Mouse (Mus musculus): Measurements from ENCODE around the gene Crk.
"Not testable (repeated sequence)": the region's sequence is repeated elsewhere in the genome, so short reads cannot be mapped to it uniquely, and the experiment has no call there.

The Crk gene

GRCm38 (mm10) chr11:75684956-75685355 is 5.9 kb downstream of the Crk start:
- no peak for DNase-seq (ENCODE audit: low spot score)

- no peak for DNase-seq (ENCODE audit: low spot score)
Observed at GRCm38 (mm10) chr11:75687343-75687993, 8.4 kb downstream of the Crk start.

DNA sequence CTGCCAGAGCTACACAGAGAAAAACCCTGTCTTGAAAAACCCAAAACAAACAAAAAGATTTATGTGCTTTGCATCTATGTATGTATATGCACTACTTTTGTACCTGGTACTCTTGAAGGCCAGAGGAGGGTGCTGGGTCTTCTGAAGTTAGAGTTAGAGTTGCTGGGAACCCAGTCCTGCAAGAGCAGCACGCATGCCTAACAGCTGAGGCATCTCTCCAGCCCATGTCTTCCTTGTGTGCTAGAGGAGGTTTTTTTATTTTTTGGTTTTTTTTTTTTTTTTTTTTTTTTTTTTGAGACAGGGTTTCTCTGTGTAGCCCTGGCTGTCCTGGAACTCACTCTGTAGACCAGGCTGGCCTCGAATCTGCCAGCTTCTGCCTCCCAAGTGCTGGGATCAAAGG is 9.1 kb downstream of the Crk start:
- no peak for DNase-seq (ENCODE audit: low spot score)

DNA sequence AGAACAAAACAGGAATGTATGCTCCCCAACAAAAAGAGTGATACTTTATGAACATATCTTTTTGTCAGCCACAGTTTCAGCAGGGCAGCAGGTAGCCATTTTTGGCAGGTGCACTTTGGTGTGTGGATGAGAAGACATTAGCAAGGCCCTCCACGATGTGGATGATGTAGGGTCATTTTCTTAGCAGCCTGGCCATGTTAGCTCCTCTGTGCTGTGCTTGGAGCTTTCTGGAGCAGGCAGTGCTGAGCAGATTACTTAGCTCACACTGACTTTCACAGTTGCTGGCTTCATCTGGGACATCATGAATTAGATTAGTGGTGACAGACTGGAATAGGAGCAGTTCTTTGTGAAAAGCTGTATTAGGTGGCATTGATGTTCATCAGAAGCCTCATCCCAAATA is 10.9 kb downstream of the Crk start:
- no peak for DNase-seq (ENCODE audit: low spot score)

GRCm38 (mm10) chr11:75691047-75691446 is 12.0 kb downstream of the Crk start:
- DNase-seq (ENCODE audit: low spot score), result no peak

- DNase-seq (ENCODE audit: low spot score), result no peak
Observed at GRCm38 (mm10) chr11:75693570-75693969, 14.5 kb downstream of the Crk start.

DNA sequence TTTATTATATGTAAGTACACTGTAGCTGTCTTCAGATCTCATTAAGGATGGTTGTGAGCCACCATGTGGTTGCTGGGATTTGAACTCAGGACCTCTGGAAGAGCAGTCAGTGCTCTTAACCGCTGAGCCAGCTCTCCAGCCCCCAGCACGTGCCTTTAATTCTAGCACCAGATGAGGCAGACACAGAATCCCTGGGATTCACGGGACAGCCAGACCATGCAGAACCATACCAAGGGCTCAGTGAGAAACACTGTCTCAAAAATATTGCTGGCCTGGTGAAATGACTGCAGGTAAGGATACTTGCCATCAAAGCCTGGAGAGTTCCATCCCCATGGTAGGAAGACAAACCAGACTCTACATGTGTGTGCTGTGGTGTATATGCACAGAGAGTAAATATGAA is 18.4 kb downstream of the Crk start:
- not testable (repeated sequence) for DNase-seq (ENCODE audit: low spot score)

- no peak for DNase-seq (ENCODE audit: low spot score)
Observed at GRCm38 (mm10) chr11:75700557-75700956, 21.5 kb downstream of the Crk start.

DNA sequence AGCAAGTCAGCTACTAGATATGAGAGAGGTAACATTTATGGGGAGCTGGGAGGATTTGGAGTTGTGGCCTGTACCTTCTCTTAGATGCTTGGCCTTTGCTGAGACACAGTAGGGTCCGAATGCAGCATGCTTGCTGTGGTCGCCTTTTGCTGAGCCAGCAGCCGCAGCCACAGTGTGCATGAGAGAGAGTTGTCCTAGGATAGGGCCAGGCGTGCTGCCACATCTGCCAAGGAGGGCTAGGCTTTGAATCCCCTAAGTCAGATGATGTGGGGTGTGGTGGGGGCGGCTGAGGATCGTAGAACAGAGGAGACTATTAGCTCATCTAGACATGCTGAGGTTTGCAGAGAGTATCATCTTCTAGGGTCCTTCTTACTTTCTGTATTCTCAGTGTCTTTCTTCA is 23.7 kb downstream of the Crk start:
- DNase-seq (ENCODE audit: low spot score), result no peak

DNA sequence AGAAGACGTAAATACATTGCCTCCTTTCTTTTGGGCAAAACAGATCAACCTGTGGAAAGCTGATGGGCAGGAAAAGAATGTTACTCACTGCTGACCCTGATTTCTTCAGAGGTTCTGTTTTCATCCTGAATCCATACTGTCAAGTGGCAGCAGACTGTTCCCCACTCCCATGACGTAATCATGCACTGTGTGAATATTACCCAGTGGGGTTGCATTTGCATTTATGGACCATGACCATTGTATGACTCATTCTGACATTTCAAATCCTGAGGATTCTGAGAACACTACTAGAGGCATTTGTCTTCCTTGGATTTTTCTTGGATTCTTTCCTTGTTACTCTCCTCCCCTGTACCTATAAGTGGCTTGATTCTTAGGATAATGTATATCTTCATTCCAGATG is 24.7 kb downstream of the Crk start:
- no peak for DNase-seq (ENCODE audit: low spot score)

DNA sequence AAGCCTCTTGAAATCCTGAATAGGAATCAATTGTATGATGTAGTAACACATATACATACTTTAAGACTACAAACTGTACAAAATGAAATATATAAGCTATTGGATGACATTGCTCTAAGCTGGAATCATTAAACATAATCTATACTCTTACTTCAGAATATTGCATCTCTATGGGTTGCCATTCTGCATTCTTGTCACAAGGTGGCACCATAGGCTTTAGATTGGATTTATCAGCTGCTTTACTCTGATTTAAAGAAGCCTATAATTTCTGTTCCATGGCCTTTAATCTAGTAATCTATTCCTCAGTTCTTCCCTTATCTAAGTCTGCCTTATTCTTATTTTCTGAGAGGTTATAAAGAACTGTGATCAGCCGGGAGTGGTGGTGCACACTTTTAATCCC is 34.9 kb downstream of the Crk start:
- peak; percentile 52 for DNase-seq (ENCODE audit: low spot score)

GRCm38 (mm10) chr11:75715556-75715955 is 36.5 kb downstream of the Crk start:
- no peak for DNase-seq (ENCODE audit: low spot score)

DNA sequence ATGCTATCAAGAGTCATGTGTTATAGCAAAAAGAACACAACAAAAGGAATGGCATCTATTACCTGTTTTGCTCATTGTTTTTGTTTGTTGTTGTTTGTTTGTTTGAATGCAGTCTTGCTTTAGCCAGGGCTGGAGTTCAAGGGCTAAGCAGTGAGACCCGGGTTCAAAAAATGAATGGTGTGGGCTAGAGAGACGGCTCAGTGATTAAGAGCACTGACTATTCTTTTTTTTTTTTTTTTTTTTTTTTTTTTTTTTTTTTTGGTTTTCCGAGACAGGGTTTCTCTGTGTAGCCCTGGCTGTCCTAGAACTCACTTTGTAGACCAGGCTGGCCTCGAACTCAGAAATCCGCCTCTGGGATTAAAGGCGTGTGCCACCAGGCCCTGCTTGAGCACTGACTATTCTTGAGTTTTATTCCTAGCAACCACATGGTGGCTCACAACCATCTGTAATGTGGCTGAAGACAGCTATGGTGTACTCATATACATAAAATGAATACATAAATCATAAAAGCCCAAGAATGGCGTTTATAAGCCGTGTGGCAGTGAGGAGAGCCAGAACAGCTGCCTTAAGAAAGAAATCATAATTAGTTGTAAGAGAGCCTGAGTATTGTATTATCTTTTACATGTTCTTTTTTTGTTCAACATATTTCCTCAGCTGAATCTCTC is 37.7 kb downstream of the Crk start:
- no peak for DNase-seq (ENCODE audit: low spot score)

DNA sequence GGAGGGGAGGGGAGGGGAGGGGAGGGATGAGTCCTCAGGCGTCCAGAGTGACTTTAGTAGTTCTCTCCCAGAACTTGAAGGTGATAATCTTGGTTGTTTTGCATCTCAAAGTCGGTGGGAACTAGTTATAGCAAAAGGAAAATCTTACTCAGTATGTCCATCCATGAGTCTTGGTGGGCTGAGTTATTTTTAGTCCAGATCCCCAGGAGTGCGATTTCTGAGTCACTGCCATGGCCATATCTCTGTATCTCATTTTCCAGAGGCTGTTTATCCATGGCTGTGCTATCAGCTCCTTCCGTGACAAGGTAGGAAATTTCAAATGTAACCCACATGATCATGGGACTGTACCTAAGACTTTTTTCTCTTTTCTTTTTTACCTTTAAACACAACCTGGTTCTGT is 43.3 kb downstream of the Crk start:
- DNase-seq (ENCODE audit: low spot score), result no peak

DNA sequence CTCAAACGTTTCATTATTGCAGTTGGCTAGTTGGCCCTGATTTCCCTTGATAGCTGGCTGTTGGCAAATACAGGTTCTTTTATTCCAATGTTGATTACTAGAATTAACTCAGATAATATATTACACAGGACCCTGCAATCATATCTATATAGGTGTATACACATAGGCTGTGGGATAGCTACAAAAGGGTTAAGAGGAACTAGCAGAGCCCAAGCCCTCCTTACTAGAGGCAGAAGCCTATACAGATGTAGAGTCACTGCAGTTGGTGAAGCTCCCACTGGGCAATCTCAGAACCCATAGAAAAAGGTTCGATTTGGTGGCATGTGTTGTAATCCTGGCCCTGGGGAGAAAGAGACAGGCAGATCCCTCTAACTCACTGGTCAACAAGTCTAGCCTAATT is 48.1 kb downstream of the Crk start:
- no peak for DNase-seq (ENCODE audit: low spot score)

GRCm38 (mm10) chr11:75727659-75728058 is 48.6 kb downstream of the Crk start:
- not testable (repeated sequence) for DNase-seq (ENCODE audit: low spot score)

GRCm38 (mm10) chr11:75732434-75733226 is 53.6 kb downstream of the Crk start, which contains the start of gene Ywhae:
Gene Ywhae, plus strand, starts transcription at chr11:75732869.
- peak; percentile 94 for DNase-seq (ENCODE audit: low spot score)

DNA sequence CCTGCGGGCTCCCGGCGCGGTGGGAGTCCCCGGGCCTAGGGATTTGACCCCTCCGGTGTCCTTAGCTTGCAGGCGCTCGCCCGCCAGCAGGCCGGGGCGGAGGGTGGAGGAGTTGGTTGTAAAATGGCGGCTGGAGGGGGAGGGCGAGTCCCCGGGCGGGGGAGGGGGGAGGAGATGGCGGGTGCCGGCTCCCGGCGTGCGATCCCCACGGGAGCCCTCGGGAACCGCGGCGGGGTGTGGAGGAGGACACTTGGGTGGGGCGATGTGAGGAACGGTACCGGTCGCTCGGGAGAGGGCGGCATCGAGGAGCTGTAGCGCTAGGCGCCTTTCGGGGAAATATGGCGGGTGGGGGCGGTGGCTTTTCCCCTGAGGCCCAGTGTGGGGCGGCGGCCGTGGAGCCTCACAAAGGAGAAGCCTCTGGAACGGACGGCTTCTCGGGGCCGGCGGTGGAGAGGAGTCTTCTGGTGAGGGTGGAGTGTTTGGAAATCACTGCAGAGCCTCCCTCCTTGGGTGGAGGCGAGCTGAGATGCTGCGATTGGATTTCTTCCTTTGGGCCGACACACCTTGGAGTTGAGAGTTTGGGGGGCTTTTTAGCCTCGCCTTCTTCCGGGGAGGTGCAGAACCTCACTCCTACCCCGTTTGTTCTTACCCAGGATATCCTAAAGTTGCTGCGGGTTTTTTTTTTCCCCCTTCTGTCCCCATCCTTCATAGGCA is 54.3 kb downstream of the Crk start:
- peak; percentile 70 for DNase-seq (ENCODE audit: low spot score)

DNA sequence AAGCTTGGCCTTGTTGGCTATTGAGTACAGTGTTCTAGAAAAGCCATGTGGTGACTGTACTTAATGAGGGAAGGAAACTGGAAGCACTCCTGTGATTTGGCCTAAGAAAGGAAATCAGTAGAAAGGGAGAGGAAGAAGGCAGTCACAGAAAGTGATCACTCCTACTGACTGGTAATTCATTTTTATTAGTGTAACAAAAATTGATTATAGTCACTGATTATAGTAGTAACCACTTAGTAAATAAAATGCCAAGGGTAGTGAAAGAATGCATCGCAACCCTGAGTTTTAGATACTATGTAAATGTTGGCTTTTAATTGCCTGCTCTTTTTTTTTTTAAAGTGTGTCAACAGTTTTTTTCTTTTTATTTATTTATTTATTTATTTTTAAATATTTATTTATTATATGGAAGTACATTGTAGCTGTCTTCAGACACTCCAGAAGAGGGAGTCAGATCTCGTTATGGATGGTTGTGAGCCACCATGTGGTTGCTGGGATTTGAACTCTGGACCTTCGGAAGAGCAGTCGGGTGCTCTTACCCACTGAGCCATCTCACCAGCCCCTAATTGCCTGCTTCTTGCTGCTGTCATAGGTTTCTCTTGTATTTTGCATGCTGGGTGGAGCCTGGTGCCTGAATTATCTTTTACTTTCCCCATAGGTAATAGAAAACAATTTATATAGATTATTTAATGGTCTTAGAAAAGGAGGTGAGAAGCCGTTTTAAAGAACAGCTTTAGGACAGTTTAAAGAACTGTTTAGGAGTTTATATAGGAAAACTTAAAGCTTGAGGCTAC is 56.6 kb downstream of the Crk start:
- DNase-seq (ENCODE audit: low spot score), result no peak

GRCm38 (mm10) chr11:75736978-75737377 is 57.9 kb downstream of the Crk start:
- DNase-seq (ENCODE audit: low spot score), result no peak

- no peak for DNase-seq (ENCODE audit: low spot score)
Observed at GRCm38 (mm10) chr11:75737806-75738476, 58.9 kb downstream of the Crk start.
